In genomic region chr11:36531614-36532013, GRCm38 (mm10) we compare ENCODE assay signal across 27 mouse cellular contexts.
DNase-seq lines count a peak whose midpoint lies in the region; ATAC-seq and TF ChIP-seq lines count a peak whose summit lies in the region.
"Had no signal": no experiment of that assay in that cellular context is flagged by ENCODE, and none has a peak within 500 bp of the region (broad histone marks: within the 10 kb centered on the region; RNA-seq: fewer than 3 reads in every experiment).

No protein-coding gene starts in this region.

- H3K4me2 ChIP-seq in kidney, embryonic 16.5 days (replicated peaks; ENCODE audit: low read depth, low read length): no peak overlapping the region
- H3K4me2 ChIP-seq: embryonic facial prominence, embryonic 12.5 days; embryonic facial prominence, embryonic 15.5 days; heart, embryonic 12.5 days; heart, embryonic 15.5 days; hindbrain, embryonic 13.5 days had no signal

- no peaks in the 10 kb centered on the region for H3K27me3 ChIP-seq in kidney, adult 2 months (replicated peaks; ENCODE audit: control insufficient read depth, insufficient read depth, low read length)
- H3K27me3 ChIP-seq in kidney, embryonic 16.5 days (ENCODE audit: insufficient read depth, low read length): no peaks in the 10 kb centered on the region
- H3K27me3 ChIP-seq: CH12.LX; embryonic facial prominence, embryonic 12.5 days; embryonic facial prominence, embryonic 15.5 days; heart, embryonic 12.5 days; heart, embryonic 15.5 days; hindbrain, embryonic 13.5 days had no signal

- peak; percentile 36 for DNase-seq in kidney, adult 2 months
- no peak for DNase-seq in kidney, adult 11 months
- DNase-seq in kidney, postnatal 4 days: no peak
- peak; percentile 29 for DNase-seq in kidney, postnatal 14 days
- no peak for DNase-seq in cerebellum, postnatal 25 days
- DNase-seq: adrenal gland, adult 8-10 months; B cell, adult 2 months; cerebellum, adult 18-20 months; cerebellum, adult 9-10 months; cerebellum, postnatal 14 days; forebrain, postnatal 0 days; gastrocnemius, adult 2 months; gastrocnemius, postnatal 14 days; heart, adult 11 months; heart, postnatal 10 days; heart, postnatal 36 days had no signal

- H3K36me3 ChIP-seq in kidney, adult 2 months (ENCODE audit: control insufficient read depth, insufficient read depth, low read length): no peaks in the 10 kb centered on the region
- no peaks in the 10 kb centered on the region for H3K36me3 ChIP-seq in kidney, embryonic 16.5 days (ENCODE audit: insufficient read depth, low read length)
- H3K36me3 ChIP-seq: embryonic facial prominence, embryonic 12.5 days; embryonic facial prominence, embryonic 15.5 days; G1E; heart, embryonic 12.5 days; heart, embryonic 15.5 days; hindbrain, embryonic 10.5 days; hindbrain, embryonic 13.5 days had no signal

- no peak overlapping the region for H3K27ac ChIP-seq in kidney, adult 2 months (ENCODE audit: insufficient read depth, low read depth, low read length)
- H3K27ac ChIP-seq in kidney, embryonic 16.5 days (ENCODE audit: low read length): no peak overlapping the region
- H3K27ac ChIP-seq: embryonic facial prominence, embryonic 12.5 days; embryonic facial prominence, embryonic 15.5 days; gastrocnemius, adult 2 months; heart, embryonic 15.5 days; hindbrain, embryonic 10.5 days; hindbrain, embryonic 13.5 days had no signal

- ATAC-seq in kidney, embryonic 16.5 days (ENCODE audit: low FRiP score, low TSS enrichment): peak; percentile 51; the same call in 1 of the 2 replicates
- ATAC-seq: forebrain, embryonic 14.5 days; forebrain, postnatal 0 days; hindbrain, embryonic 16.5 days had no signal

- no peaks in the 10 kb centered on the region for H3K9me3 ChIP-seq in kidney, embryonic 16.5 days (ENCODE audit: low read length)
- H3K9me3 ChIP-seq: embryonic facial prominence, embryonic 12.5 days; embryonic facial prominence, embryonic 15.5 days; heart, embryonic 12.5 days; heart, embryonic 15.5 days; hindbrain, embryonic 10.5 days; hindbrain, embryonic 13.5 days had no signal

- no peak overlapping the region for H3K9ac ChIP-seq in kidney, embryonic 16.5 days (replicated peaks; ENCODE audit: low read length)
- H3K9ac ChIP-seq: embryonic facial prominence, embryonic 12.5 days; embryonic facial prominence, embryonic 15.5 days; forebrain, postnatal 0 days; heart, embryonic 12.5 days; heart, embryonic 15.5 days; hindbrain, embryonic 13.5 days had no signal

- no peaks in the 10 kb centered on the region for H3K4me1 ChIP-seq in kidney, adult 2 months (ENCODE audit: control insufficient read depth, insufficient read depth, low read length)
- no peaks in the 10 kb centered on the region for H3K4me1 ChIP-seq in kidney, embryonic 16.5 days (ENCODE audit: insufficient read depth, low read length)
- H3K4me1 ChIP-seq: embryonic facial prominence, embryonic 15.5 days; hindbrain, embryonic 10.5 days had no signal

- WGBS in kidney, adult 2 months: 47% methylated on average over 4 of the region's 4 CpGs
- WGBS in kidney, embryonic 16.5 days: 38% methylated on average over 4 of the region's 4 CpGs

- no peak for TF ChIP-seq POLR2A in kidney, adult 2 months (IDR thresholded peaks at IDR 0.05; ENCODE audit: low read depth, low read length)

- H3K4me3 ChIP-seq in kidney, adult 2 months (ENCODE audit: insufficient read depth, low read depth, low read length): no peak overlapping the region
- H3K4me3 ChIP-seq in kidney, embryonic 16.5 days (ENCODE audit: low read length): no peak overlapping the region
- H3K4me3 ChIP-seq: embryonic facial prominence, embryonic 12.5 days; embryonic facial prominence, embryonic 15.5 days; gastrocnemius, adult 2 months; heart, embryonic 12.5 days; heart, embryonic 15.5 days; hindbrain, embryonic 10.5 days; hindbrain, embryonic 13.5 days had no signal

- TF ChIP-seq CTCF in kidney, adult 2 months (conservative IDR thresholded peaks at IDR 0.05; ENCODE audit: insufficient read depth, insufficient read length, low read depth, low read length): no peak

Comparison
In these comparisons a context has a peak if more than half of its experiments do, and no peak if none do; other contexts are left out.
1. DNase-seq: peak in kidney, adult 2 months (single experiment) and kidney, postnatal 14 days (single experiment); none in kidney, adult 11 months (single experiment), kidney, postnatal 4 days (0 of 2) and cerebellum, postnatal 25 days (0 of 2).